Mouse (Mus musculus) neural tube, embryonic 15.5 days (tissue): ENCODE measurements around the gene Pde4d. TPM values are rescaled to one million over a fixed set of nuclear protein-coding genes. Genes with fewer than 3 reads are reported as not detected.
A peak's percentile ranks its signal among the peaks of the same experiment; 100 is the strongest.

ENCODE experiments used
- ATAC-seq: fragments of 200-750 bp; cut with Nextera tagmentation; 2 replicates; pipeline ENCODE4 v1.8.0; 2017; ENCODE audit warnings: mild to moderate bottlenecking, moderate TSS enrichment, moderate library complexity; ENCODE audit not compliant: low FRiP score
- H3K27ac ChIP-seq: fragments of 300-500 bp; sonication (generic); replicated peaks from 2 replicates; pipeline ENCODE4 v1.5.1; 2015; ENCODE audit warnings: mild to moderate bottlenecking, inconsistent platforms
- H3K27me3 ChIP-seq: fragments of 300-500 bp; sonication (generic); replicated peaks from 2 replicates; pipeline ENCODE4 v1.6.1; 2015; ENCODE audit warnings: inconsistent platforms
- H3K36me3 ChIP-seq: fragments of 300-500 bp; sonication (generic); 2 replicates; pipeline ENCODE4 v1.6.1; 2015; ENCODE audit warnings: inconsistent platforms
- H3K4me1 ChIP-seq: fragments of 300-500 bp; sonication (generic); 2 replicates; pipeline ENCODE4 v1.6.1; 2015; ENCODE audit warnings: inconsistent platforms
- H3K4me2 ChIP-seq: fragments of 300-500 bp; sonication (generic); 2 replicates; pipeline ENCODE4 v1.6.1; 2015; ENCODE audit warnings: inconsistent platforms, mild to moderate bottlenecking, moderate library complexity
- H3K4me3 ChIP-seq: fragments of 300-500 bp; sonication (generic); replicated peaks from 2 replicates; pipeline ENCODE4 v1.5.1; 2015; ENCODE audit warnings: mild to moderate bottlenecking, inconsistent platforms
- H3K9ac ChIP-seq: fragments of 300-500 bp; sonication (generic); replicated peaks from 2 replicates; pipeline ENCODE4 v1.6.1; 2015; ENCODE audit warnings: mild to moderate bottlenecking, inconsistent platforms
- H3K9me3 ChIP-seq: fragments of 300-500 bp; sonication (generic); replicated peaks from 2 replicates; pipeline ENCODE4 v1.6.1; 2016; ENCODE audit warnings: inconsistent platforms
- WGBS: fragments of 180-500 bp; shearing (Covaris S2); methylation state at CpG from one replicate; pipeline ENCODE4 v1.1.7; 2015; ENCODE audit warnings: mixed read lengths; 5-methylcytosine and 5-hydroxymethylcytosine counted together
- polyA plus RNA-seq: library from polyadenylated mRNA; unstranded; fragments of >200 nt; fragmentation: Nextera tagmentation; extraction: Ambion mirVana; gene quantifications from 2 replicates; pipeline ENCODE4 v1.2.1, GENCODE M21; 2015

Gene Pde4d
- polyA plus RNA-seq, 1 experiment from 2014 or later, result 20.7 TPM

- WGBS, result 88% methylated on average over 8 of the region's 8 CpGs
- H3K9ac ChIP-seq, result no peak overlapping the region
Measured at GRCm38 (mm10) chr13:109790045-109790715, 1340.4 kb downstream of the Pde4d start.

GRCm38 (mm10) chr13:109793918-109794317, 1344.2 kb downstream of the Pde4d start:
- no peak for ATAC-seq
- H3K9ac ChIP-seq, result no peak overlapping the region

More at GRCm38 (mm10) chr13:109790045-109790715, 1340.4 kb downstream of the Pde4d start:
- H3K27me3 ChIP-seq, result no peaks in the 10 kb centered on the region
- H3K9me3 ChIP-seq, result no peaks in the 10 kb centered on the region
- no peak overlapping the region for H3K4me2 ChIP-seq
- H3K4me1 ChIP-seq, result no peaks in the 10 kb centered on the region
- H3K27ac ChIP-seq, result no peak overlapping the region
- H3K4me3 ChIP-seq, result no peak overlapping the region
- ATAC-seq, result no peak
- H3K36me3 ChIP-seq, result no peaks in the 10 kb centered on the region

GRCm38 (mm10) chr13:109798651-109799050, 1348.9 kb downstream of the Pde4d start:
- no peak overlapping the region for H3K4me2 ChIP-seq
- WGBS, result 70% methylated on average over 4 of the region's 4 CpGs
- H3K9ac ChIP-seq, result no peak overlapping the region
- no peak overlapping the region for H3K27ac ChIP-seq
- no peaks in the 10 kb centered on the region for H3K4me1 ChIP-seq
- H3K9me3 ChIP-seq, result no peaks in the 10 kb centered on the region
- no peaks in the 10 kb centered on the region for H3K27me3 ChIP-seq
- H3K4me3 ChIP-seq, result no peak overlapping the region
- no peaks in the 10 kb centered on the region for H3K36me3 ChIP-seq
- ATAC-seq, result no peak

More at GRCm38 (mm10) chr13:109793918-109794317, 1344.2 kb downstream of the Pde4d start:
- 79% methylated on average over 9 of the region's 9 CpGs for WGBS
- H3K27ac ChIP-seq, result no peak overlapping the region
- no peaks in the 10 kb centered on the region for H3K9me3 ChIP-seq
- no peaks in the 10 kb centered on the region for H3K27me3 ChIP-seq
- H3K36me3 ChIP-seq, result no peaks in the 10 kb centered on the region
- H3K4me2 ChIP-seq, result no peak overlapping the region
- no peaks in the 10 kb centered on the region for H3K4me1 ChIP-seq
- H3K4me3 ChIP-seq, result no peak overlapping the region

GRCm38 (mm10) chr13:109802201-109802600, 1352.5 kb downstream of the Pde4d start:
- no peak overlapping the region for H3K9ac ChIP-seq
- H3K9me3 ChIP-seq, result no peaks in the 10 kb centered on the region
- no peak overlapping the region for H3K27ac ChIP-seq
- ATAC-seq, result no peak
- H3K4me3 ChIP-seq, result no peak overlapping the region
- H3K4me2 ChIP-seq, result no peak overlapping the region
- no peaks in the 10 kb centered on the region for H3K27me3 ChIP-seq
- no peaks in the 10 kb centered on the region for H3K36me3 ChIP-seq
- 59% methylated on average over 4 of the region's 4 CpGs for WGBS
- peaks cover 3% of the 10 kb centered on the region; the same call in 1 of the 2 replicates for H3K4me1 ChIP-seq

- Histone ChIP-seq H3K9ac (no peak overlapping the region), H3K27ac (0 out of 2 replicates have a peak overlapping the region, but pooled peaks have one; percentile 3), H3K4me1 (peaks cover 10% of the 10 kb centered on the region), H3K36me3 (no peaks in the 10 kb centered on the region), H3K27me3 (no peaks in the 10 kb centered on the region), H3K4me2 (no peak overlapping the region), H3K4me3 (no peak overlapping the region), H3K9me3 (no peaks in the 10 kb centered on the region)
- WGBS, result 82% methylated on average over 5 of the region's 5 CpGs
- no peak for ATAC-seq
Measured at GRCm38 (mm10) chr13:109806193-109806966, 1356.6 kb downstream of the Pde4d start.

GRCm38 (mm10) chr13:109807036-109807435, 1357.3 kb downstream of the Pde4d start:
- ATAC-seq, result no peak
- H3K9me3 ChIP-seq, result no peaks in the 10 kb centered on the region
- no peak overlapping the region for H3K4me3 ChIP-seq
- no peak overlapping the region for H3K9ac ChIP-seq
- H3K27me3 ChIP-seq, result no peaks in the 10 kb centered on the region
- no peak overlapping the region for H3K27ac ChIP-seq
- 88% methylated on average over 2 of the region's 2 CpGs for WGBS
- peaks cover 10% of the 10 kb centered on the region for H3K4me1 ChIP-seq
- no peak overlapping the region for H3K4me2 ChIP-seq
- no peaks in the 10 kb centered on the region for H3K36me3 ChIP-seq

GRCm38 (mm10) chr13:109807446-109807845, 1357.7 kb downstream of the Pde4d start:
- no peak overlapping the region for H3K9ac ChIP-seq
- no peak overlapping the region for H3K27ac ChIP-seq
- WGBS, result 84% methylated on average over 3 of the region's 3 CpGs
- no peaks in the 10 kb centered on the region for H3K36me3 ChIP-seq
- no peak for ATAC-seq
- H3K27me3 ChIP-seq, result no peaks in the 10 kb centered on the region
- no peak overlapping the region for H3K4me2 ChIP-seq
- no peaks in the 10 kb centered on the region for H3K9me3 ChIP-seq
- H3K4me3 ChIP-seq, result no peak overlapping the region
- H3K4me1 ChIP-seq, result peaks cover 10% of the 10 kb centered on the region

GRCm38 (mm10) chr13:109808039-109808438, 1358.3 kb downstream of the Pde4d start:
- H3K9ac ChIP-seq, result no peak overlapping the region
- 67% methylated on average over 6 of the region's 6 CpGs for WGBS
- ATAC-seq, result peak; percentile 24; the same call in 1 of the 2 replicates

GRCm38 (mm10) chr13:109808946-109809345, 1359.2 kb downstream of the Pde4d start:
- ATAC-seq, result no peak
- 87% methylated on average over 7 of the region's 7 CpGs for WGBS

More at GRCm38 (mm10) chr13:109808039-109808438, 1358.3 kb downstream of the Pde4d start:
- no peaks in the 10 kb centered on the region for H3K36me3 ChIP-seq
- H3K27me3 ChIP-seq, result no peaks in the 10 kb centered on the region
- no peaks in the 10 kb centered on the region for H3K9me3 ChIP-seq
- no peak overlapping the region for H3K4me2 ChIP-seq
- no peak overlapping the region for H3K4me3 ChIP-seq
- H3K27ac ChIP-seq, result no peak overlapping the region
- H3K4me1 ChIP-seq, result peaks cover 10% of the 10 kb centered on the region

GRCm38 (mm10) chr13:109809646-109810045, 1359.9 kb downstream of the Pde4d start:
- no peak for ATAC-seq
- Histone ChIP-seq H3K4me2 (no peak overlapping the region), H3K27me3 (no peaks in the 10 kb centered on the region), H3K4me1 (peaks cover 10% of the 10 kb centered on the region), H3K9me3 (no peaks in the 10 kb centered on the region), H3K36me3 (no peaks in the 10 kb centered on the region), H3K4me3 (no peak overlapping the region), H3K27ac (no peak overlapping the region), H3K9ac (no peak overlapping the region)
- WGBS, result 90% methylated on average over 4 of the region's 4 CpGs

More at GRCm38 (mm10) chr13:109808946-109809345, 1359.2 kb downstream of the Pde4d start:
- H3K9me3 ChIP-seq, result no peaks in the 10 kb centered on the region
- peaks cover 10% of the 10 kb centered on the region for H3K4me1 ChIP-seq
- no peak overlapping the region for H3K4me3 ChIP-seq
- H3K4me2 ChIP-seq, result no peak overlapping the region
- H3K27ac ChIP-seq, result no peak overlapping the region
- H3K27me3 ChIP-seq, result no peaks in the 10 kb centered on the region
- no peak overlapping the region for H3K9ac ChIP-seq
- no peaks in the 10 kb centered on the region for H3K36me3 ChIP-seq

GRCm38 (mm10) chr13:109813924-109814323, 1364.2 kb downstream of the Pde4d start:
- H3K27ac ChIP-seq, result no peak overlapping the region
- H3K4me3 ChIP-seq, result no peak overlapping the region
- no peaks in the 10 kb centered on the region for H3K9me3 ChIP-seq
- no peaks in the 10 kb centered on the region for H3K27me3 ChIP-seq
- no peaks in the 10 kb centered on the region for H3K4me1 ChIP-seq
- H3K4me2 ChIP-seq, result no peak overlapping the region
- WGBS, result 90% methylated on average over 4 of the region's 4 CpGs
- no peak for ATAC-seq
- H3K9ac ChIP-seq, result no peak overlapping the region
- H3K36me3 ChIP-seq, result no peaks in the 10 kb centered on the region

GRCm38 (mm10) chr13:109819071-109819470, 1369.3 kb downstream of the Pde4d start:
- Histone ChIP-seq H3K27me3 (no peaks in the 10 kb centered on the region), H3K4me2 (no peak overlapping the region), H3K9ac (no peak overlapping the region), H3K4me3 (no peak overlapping the region), H3K27ac (0 out of 2 replicates have a peak overlapping the region, but pooled peaks have one; percentile 28), H3K9me3 (no peaks in the 10 kb centered on the region), H3K36me3 (no peaks in the 10 kb centered on the region), H3K4me1 (peaks cover 34% of the 10 kb centered on the region)
- no peak for ATAC-seq
- WGBS, result 77% methylated on average over 3 of the region's 3 CpGs
